Mouse (Mus musculus) layer of hippocampus, postnatal 14 days (tissue): ENCODE data around the gene Cst3. TPM values are rescaled to one million over a fixed set of nuclear protein-coding genes. Genes with fewer than 3 reads are reported as not detected.

Experiments
- DNase-seq, 2 experiments: peaks; one replicate each; pipeline ENCODE4 v3.0.0; 2021 to 2022; ENCODE audit warnings: low spot score in 2 of 2, mixed read lengths in 1 of 2
- total RNA-seq, 2 experiments: library from RNA; stranded (reverse); gene quantifications; 2 replicates each; pipeline ENCODE4 v1.2.3; 2021

Gene Cst3
- total RNA-seq, 2 experiments from 2014 or later = 2,596 to 2,656 TPM

- DNase-seq = no peak
Measured at GRCm38 (mm10) chr2:148857506-148857905, 18.0 kb downstream of the Cst3 start.

GRCm38 (mm10) chr2:148856630-148857400, 18.7 kb downstream of the Cst3 start:
- no peak for DNase-seq

DNA sequence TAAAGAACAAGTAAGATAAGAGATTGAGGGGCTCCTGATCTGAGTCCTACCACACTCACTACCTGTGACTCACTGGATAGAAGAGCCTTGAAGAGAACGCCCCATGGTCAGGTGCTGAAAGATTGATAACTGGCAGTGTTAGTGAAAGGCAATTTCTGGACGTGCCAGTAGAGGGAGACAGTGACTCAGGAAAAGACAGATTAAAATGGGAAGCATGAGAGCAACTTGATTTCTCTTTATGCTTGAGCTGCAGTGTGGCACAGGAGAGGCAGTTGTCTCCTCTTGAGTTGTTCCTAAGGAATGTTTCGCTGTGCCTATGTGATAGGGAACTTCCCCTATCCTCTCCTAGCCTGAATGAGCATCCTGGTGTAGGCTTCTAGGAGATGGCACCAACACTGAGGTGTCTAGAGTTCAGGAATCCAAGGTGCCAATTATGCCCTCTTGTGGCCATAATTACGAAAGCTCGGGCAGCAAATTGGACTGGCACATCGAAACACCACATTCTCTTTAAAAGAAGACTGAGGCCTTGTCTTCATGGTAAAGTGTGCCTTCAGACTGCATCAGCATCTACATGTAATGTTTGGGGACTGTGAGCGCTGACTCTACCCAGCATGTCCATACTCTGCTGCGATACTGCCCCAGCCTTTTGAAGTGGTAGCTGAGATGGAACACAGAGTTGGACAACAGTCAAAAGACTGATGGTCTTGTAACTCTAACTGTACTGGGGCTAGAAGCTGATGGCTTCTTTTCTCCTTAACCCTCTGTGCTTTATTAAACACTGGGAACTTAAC, 24.2 kb downstream of the Cst3 start:
- DNase-seq = peak; percentile 88 to 90

DNA sequence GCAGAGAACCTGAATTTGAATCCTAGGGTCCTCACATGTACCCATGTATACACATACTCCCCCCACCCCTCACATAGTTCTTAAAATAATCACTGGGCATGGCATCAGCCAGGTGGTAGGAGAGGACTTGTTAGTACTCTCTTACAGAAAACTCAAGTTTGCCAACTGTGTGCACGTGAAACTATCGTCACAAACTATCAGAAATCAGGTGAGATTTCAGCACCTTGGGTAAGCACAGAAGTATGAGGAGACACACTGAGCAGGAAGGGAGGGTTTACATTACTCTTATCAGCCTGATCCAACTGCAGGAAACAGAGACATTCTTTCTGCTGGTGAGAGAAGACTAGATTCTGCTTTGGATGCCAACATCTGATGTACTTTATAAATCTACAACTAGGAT, 36.3 kb downstream of the Cst3 start:
- no peak for DNase-seq

- no peak for DNase-seq
Measured at GRCm38 (mm10) chr2:148838075-148838777, 37.3 kb downstream of the Cst3 start.

DNA sequence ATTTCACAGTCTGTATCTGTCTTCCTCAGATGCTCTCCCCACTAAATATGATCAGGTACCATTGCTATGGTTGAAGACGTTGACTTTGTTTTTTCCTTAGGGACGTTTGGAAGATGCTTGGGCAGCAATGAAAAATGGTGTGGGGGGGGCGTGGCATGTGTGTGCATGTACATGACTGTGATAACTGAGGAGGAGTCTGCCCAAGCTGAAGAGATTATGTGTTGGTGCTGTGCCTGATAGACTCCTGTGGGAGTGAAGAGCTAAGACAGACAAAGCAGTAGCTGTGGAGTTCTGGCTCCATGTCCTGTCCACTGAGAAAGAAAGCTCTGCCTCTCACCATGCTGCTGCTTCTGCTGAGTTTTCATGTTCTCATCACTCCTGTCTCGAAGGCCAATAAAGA, 40.6 kb downstream of the Cst3 start, which contains the start of gene Cst9:
TSS of gene Cst9 (plus strand) at position 236 of the 400 bp plus-strand sequence.
- no peak for DNase-seq

- no peak for DNase-seq
Measured at GRCm38 (mm10) chr2:148825986-148826385, 49.5 kb downstream of the Cst3 start.

Other genes starting within 250 kb of the Cst3 start
- 10 to 100 TPM; 11.1 to 12.2 TPM for gene Nxt1, start 203.1 kb downstream of the Cst3 start, total RNA-seq
- 10 to 100 TPM; 24.9 to 26.7 TPM for gene Gzf1, start 194.7 kb downstream of the Cst3 start, total RNA-seq
- 100 to 1,000 TPM; 298 to 310 TPM for gene Napb, start 143.2 kb downstream of the Cst3 start, total RNA-seq
- gene Cstl1, start 125.3 kb downstream of the Cst3 start, total RNA-seq = not detected
- gene Cst11, start 104.2 kb downstream of the Cst3 start, total RNA-seq = not detected
- gene 8030411F24Rik, start 93.7 kb downstream of the Cst3 start, total RNA-seq = not detected
- gene Cst12, start 86.3 kb downstream of the Cst3 start, total RNA-seq = 1 to 10 TPM; 1.1 to 1.6 TPM
- not detected for gene Cst8, start 76.9 kb downstream of the Cst3 start, total RNA-seq
- gene Cst13, start 55.6 kb downstream of the Cst3 start, total RNA-seq = not detected
- not detected for gene Cst9, start 40.5 kb downstream of the Cst3 start, total RNA-seq
- gene 9230104L09Rik, start 10.7 kb downstream of the Cst3 start, total RNA-seq = not detected
- gene Gm1330, start 127.6 kb upstream of the Cst3 start, total RNA-seq = not detected
- gene Gm10750, start 141.5 kb upstream of the Cst3 start, total RNA-seq = not detected